Mouse (Mus musculus) CH12.LX (cell line): ENCODE results near the gene Plpp3.

ENCODE experiments used
- CTCF ChIP-seq, 2 experiments: IDR thresholded peaks in 1 of 2; conservative IDR thresholded peaks in 1 of 2; 2 replicates each; pipeline ENCODE4 v1.5.1; 2011 to 2012; ENCODE audit warnings: low read depth in 2 of 2, low read length in 2 of 2, improper control_type of control experiment in 1 of 2, inconsistent platforms in 1 of 2, mild to moderate bottlenecking in 1 of 2, moderate library complexity in 1 of 2
- ELF1 ChIP-seq: IDR thresholded peaks from 2 replicates; pipeline ENCODE4 v1.6.1; 2014; ENCODE audit warnings: low read depth, mild to moderate bottlenecking, inconsistent platforms, low read length, improper control_type of control experiment
- EP300 ChIP-seq: IDR thresholded peaks from 2 replicates; pipeline ENCODE4 v1.6.1; 2011; ENCODE audit warnings: low read length, improper control_type of control experiment
- IRF4 ChIP-seq: IDR thresholded peaks from 2 replicates; pipeline ENCODE4 v1.6.1; 2014; ENCODE audit warnings: low read depth, mild to moderate bottlenecking, inconsistent platforms, low read length, improper control_type of control experiment
- MAX ChIP-seq: IDR thresholded peaks from 2 replicates; pipeline ENCODE4 v1.6.1; 2011; ENCODE audit warnings: low read length, improper control_type of control experiment
- SIN3A ChIP-seq: IDR thresholded peaks from 2 replicates; pipeline ENCODE4 v1.6.1; 2012; ENCODE audit warnings: low read length, improper control_type of control experiment, inconsistent platforms
- UBTF ChIP-seq: IDR thresholded peaks from 2 replicates; pipeline ENCODE4 v1.6.1; 2012; ENCODE audit warnings: low read depth, mild to moderate bottlenecking, inconsistent platforms, low read length, improper control_type of control experiment, moderate library complexity
- USF1 ChIP-seq: IDR thresholded peaks from 2 replicates; pipeline ENCODE4 v1.6.1; 2014; ENCODE audit warnings: low read depth, mild to moderate bottlenecking, inconsistent platforms, low read length, improper control_type of control experiment
- ZC3H11A ChIP-seq: IDR thresholded peaks from 2 replicates; pipeline ENCODE4 v1.6.1; 2012; ENCODE audit warnings: low read depth, mild to moderate bottlenecking, inconsistent platforms, low read length, improper control_type of control experiment

- TF ChIP-seq IRF4 (no peak), MAX (no peak), CTCF (conservative IDR thresholded peaks at IDR 0.05 in 1 of 2, IDR thresholded peaks at IDR 0.05 in 1 of 2; ENCODE audit: low read depth in 2 of 2, low read length in 2 of 2) (peak; percentile 54 to 94; a peak in 3 of 4 replicates), USF1 (no peak), ELF1 (no peak), SIN3A (no peak), EP300 (no peak), ZC3H11A (peak; percentile 92), UBTF (no peak)
Measured at GRCm38 (mm10) chr4:105151911-105152690, 5.0 kb upstream of the Plpp3 start.
